ENCODE assay signal across 23 mouse cellular contexts in the genomic region with DNA sequence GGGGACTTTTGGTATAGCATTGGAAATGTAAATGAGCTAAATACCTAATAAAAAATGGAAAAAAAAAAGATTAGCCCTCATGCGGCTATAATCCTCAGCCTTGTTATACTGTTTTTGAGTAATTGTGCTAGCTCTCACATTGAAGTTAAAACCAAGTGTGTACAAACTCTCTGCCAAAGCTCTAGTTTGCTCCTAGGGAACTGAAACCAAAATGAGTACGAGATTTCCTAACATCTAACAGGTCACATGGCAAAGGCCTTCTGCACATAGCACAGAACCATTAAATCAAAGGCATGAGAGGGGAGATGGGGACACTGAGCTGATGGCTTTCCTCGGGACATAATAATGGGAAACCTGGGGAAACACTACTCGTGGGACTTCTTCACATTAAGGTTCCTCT. TPM values are rescaled to one million over a fixed set of nuclear protein-coding genes. Genes with fewer than 3 reads are reported as not detected.
DNase-seq lines count a peak whose midpoint lies in the region; TF ChIP-seq lines count a peak whose summit lies in the region.
"Had no signal": no experiment of that assay in that cellular context is flagged by ENCODE, and none has a peak within 500 bp of the region (broad histone marks: within the 10 kb centered on the region; RNA-seq: fewer than 3 reads in every experiment).

No protein-coding gene starts in this region.

- no peaks in the 10 kb centered on the region for H3K36me3 ChIP-seq in CH12.LX (replicated peaks in 1 of 2; ENCODE audit: control insufficient read depth in 1 of 2, insufficient read depth in 1 of 2, low read length in 1 of 2)
- no peaks in the 10 kb centered on the region for H3K36me3 ChIP-seq in thymus, adult 2 months (ENCODE audit: control insufficient read depth, insufficient read depth, low read length)
- H3K36me3 ChIP-seq: G1E had no signal

- TF ChIP-seq CTCF in CH12.LX (conservative IDR thresholded peaks at IDR 0.05 in 1 of 2, IDR thresholded peaks at IDR 0.05 in 1 of 2; ENCODE audit: low read depth in 2 of 2, low read length in 2 of 2) = no peak
- TF ChIP-seq CTCF in thymus, adult 2 months (IDR thresholded peaks at IDR 0.05; ENCODE audit: borderline replicate concordance, control insufficient read depth, extremely low read depth, insufficient read depth, low read length, poor library complexity) = no peak

- peaks cover 0 to 3% of the 10 kb centered on the region in 2 experiments; a peak in 1 of 4 replicates for H3K4me1 ChIP-seq in CH12.LX (ENCODE audit: control insufficient read depth in 1 of 2, insufficient read depth in 2 of 2)
- H3K4me1 ChIP-seq in thymus, adult 2 months (replicated peaks; ENCODE audit: control insufficient read depth, insufficient read depth, low read length) = no peaks in the 10 kb centered on the region

- no peaks in the 10 kb centered on the region for H3K79me2 ChIP-seq in CH12.LX (replicated peaks; ENCODE audit: control insufficient read depth, extremely low read depth, insufficient read depth, poor library complexity, severe bottlenecking)

- H3K4me2 ChIP-seq in CH12.LX (ENCODE audit: insufficient read depth, low read depth, poor library complexity, severe bottlenecking) = 0 out of 2 replicates have a peak overlapping the region, but pooled peaks have one; percentile 13

- WGBS in thymus, adult 2 months = 79% methylated on average over 4 of the region's 4 CpGs

- TF ChIP-seq EP300 in CH12.LX (IDR thresholded peaks at IDR 0.05; ENCODE audit: low read length) = peak; percentile 64; the same call in 1 of the 2 replicates

- peak; percentile 17 for DNase-seq in CH12.LX (ENCODE audit: extremely low read depth)
- no peak for DNase-seq in thymus, adult 2 months
- DNase-seq: adrenal gland, adult 2 months; adrenal gland, adult 8-10 months; adrenal gland, postnatal 10 days; adrenal gland, postnatal 14 days; adrenal gland, postnatal 25 days; adrenal gland, postnatal 36 days; B cell, adult 2 months; cerebellum, adult 11 months; cerebellum, adult 11-12 months; cerebellum, adult 18-20 months; cerebellum, adult 2 months; cerebellum, adult 8-10 months had no signal

- no peaks in the 10 kb centered on the region for H3K9me3 ChIP-seq in CH12.LX (replicated peaks; ENCODE audit: low read length)
- H3K9me3 ChIP-seq: G1E had no signal

- dilution Hi-C loops in CH12.LX (cut with MboI; ENCODE audit: extremely low pct_ligation_motif_present, extremely low pct_unique_long_range_greater_than_20kb, low sequenced_read_pairs) = no loop called here

- H3K27ac ChIP-seq in CH12.LX (ENCODE audit: insufficient read depth, low read depth) = no peak overlapping the region
- no peak overlapping the region for H3K27ac ChIP-seq in thymus, adult 2 months (ENCODE audit: control insufficient read depth, insufficient read depth, low read length)

- TF ChIP-seq POLR2A in CH12.LX (IDR thresholded peaks at IDR 0.05; ENCODE audit: low read depth, low read length) = no peak
- no peak for TF ChIP-seq POLR2A in thymus, adult 2 months (IDR thresholded peaks at IDR 0.05; ENCODE audit: control insufficient read depth, extremely low read depth, insufficient read depth, low read length, poor library complexity)

- H3K9ac ChIP-seq in CH12.LX (ENCODE audit: insufficient read depth, low read depth) = no peak overlapping the region

- H3K4me3 ChIP-seq in CH12.LX (replicated peaks in 1 of 3; ENCODE audit: low read depth in 2 of 3, low read length in 2 of 3, poor library complexity in 1 of 3) = no peak overlapping the region
- no peak overlapping the region for H3K4me3 ChIP-seq in thymus, adult 2 months (ENCODE audit: control insufficient read depth, insufficient read depth, low read length)

- TF ChIP-seq RAD21 in CH12.LX (IDR thresholded peaks at IDR 0.05; ENCODE audit: low read depth, low read length) = no peak

- no peaks in the 10 kb centered on the region for H3K27me3 ChIP-seq in CH12.LX (replicated peaks)
- H3K27me3 ChIP-seq in thymus, adult 2 months (ENCODE audit: control insufficient read depth, insufficient read depth, low read length) = no peaks in the 10 kb centered on the region

- in situ Hi-C loops in CH12.LX (cut with MboI; ENCODE audit: low pct_ligation_motif_present, low pct_unique_long_range_greater_than_20kb, low sequenced_read_pairs) = no loop called here

TF ChIP-seq in CH12.LX, 34 proteins besides CTCF, POLR2A, EP300 and RAD21:
- TF ChIP-seq E2F4 (IDR thresholded peaks at IDR 0.05; ENCODE audit: insufficient replicate concordance, low read depth, low read length) = no peak
- no peak for TF ChIP-seq JUN (IDR thresholded peaks at IDR 0.05; ENCODE audit: insufficient read depth, low read depth, low read length)
- TF ChIP-seq SMC3 (IDR thresholded peaks at IDR 0.05; ENCODE audit: low read depth, low read length) = no peak
- peak; percentile 79 for TF ChIP-seq IRF4 (IDR thresholded peaks at IDR 0.05; ENCODE audit: low read depth, low read length)
- no peak for TF ChIP-seq ZMIZ1 (IDR thresholded peaks at IDR 0.05; ENCODE audit: low read depth, low read length)
- TF ChIP-seq ZKSCAN1 (IDR thresholded peaks at IDR 0.05; ENCODE audit: borderline replicate concordance, low read depth, low read length) = no peak
- peak; percentile 38 for TF ChIP-seq USF1 (IDR thresholded peaks at IDR 0.05; ENCODE audit: low read depth, low read length)
- TF ChIP-seq MAX (IDR thresholded peaks at IDR 0.05; ENCODE audit: low read length) = 0 out of 2 replicates have a peak, but pooled peaks have one; percentile 33
- TF ChIP-seq ZC3H11A (IDR thresholded peaks at IDR 0.05; ENCODE audit: low read depth, low read length) = no peak
- TF ChIP-seq SIN3A (IDR thresholded peaks at IDR 0.05; ENCODE audit: low read length) = no peak

RNA-seq across cellular contexts. Expression of a gene that starts 10.5 kb away (rescaled TPM):
- 0.25 and 0.29 TPM in 2 replicates for total RNA-seq in CH12.LX (2012; rRNA removed)
- total RNA-seq in CH12.LX (2014; rRNA removed) = not detected in 2 replicates
- polyA plus RNA-seq in CH12.LX (2012; ENCODE audit: insufficient read length, low read depth) = 0.13 TPM in 1 of 2 replicates, not detected in the other
- polyA plus RNA-seq in thymus, adult 2 months (2012; rRNA removed) = not detected in 2 replicates
- total RNA-seq: adrenal gland, adult 18-20 months; adrenal gland, adult 2 months; adrenal gland, adult 8-10 months; adrenal gland, postnatal 10 days; adrenal gland, postnatal 14 days; adrenal gland, postnatal 25 days; adrenal gland, postnatal 36 days; ES-E14; G1E; MEL had no signal
- polyA plus RNA-seq: activated CD4-positive, CD25-positive, alpha-beta regulatory T cell, adult 4 months; adrenal gland, adult 2 months; C2C12; CD4-positive, CD25-positive, alpha-beta regulatory T cell, adult 4 months; G1E; Patski had no signal

RNA-seq across cellular contexts. Expression of a gene that starts 10.5 kb away (rescaled TPM):
- total RNA-seq in CH12.LX (2012; rRNA removed) (0.47 and 0.63 TPM in 2 replicates), CH12.LX (2014; rRNA removed) (not detected in 2 replicates)
- not detected in 2 replicates for polyA plus RNA-seq in CH12.LX (2012; ENCODE audit: insufficient read length, low read depth)
- 0.05 TPM in 1 of 2 replicates, not detected in the other for polyA plus RNA-seq in thymus, adult 2 months (2012; rRNA removed)
- total RNA-seq: adrenal gland, adult 18-20 months; adrenal gland, adult 2 months; adrenal gland, adult 8-10 months; adrenal gland, postnatal 10 days; adrenal gland, postnatal 14 days; adrenal gland, postnatal 25 days; adrenal gland, postnatal 36 days; adrenal gland, postnatal 4 days; ES-E14; MEL had no signal
- polyA plus RNA-seq: activated CD4-positive, CD25-positive, alpha-beta regulatory T cell, adult 4 months; adrenal gland, adult 2 months; C2C12; CD4-positive, CD25-positive, alpha-beta regulatory T cell, adult 4 months; G1E; Patski had no signal
